Mouse (Mus musculus) T-cell, adult 2 months (primary cell): ENCODE measurements around the gene Sprr1b.
"Not testable (repeated sequence)": the region's sequence is repeated elsewhere in the genome, so short reads cannot be mapped to it uniquely, and the experiment has no call there.

ENCODE experiments used
- DNase-seq: peaks from one replicate; pipeline ENCODE4 v3.0.0; 2022; ENCODE audit warnings: low spot score

Sprr1b gene

DNA sequence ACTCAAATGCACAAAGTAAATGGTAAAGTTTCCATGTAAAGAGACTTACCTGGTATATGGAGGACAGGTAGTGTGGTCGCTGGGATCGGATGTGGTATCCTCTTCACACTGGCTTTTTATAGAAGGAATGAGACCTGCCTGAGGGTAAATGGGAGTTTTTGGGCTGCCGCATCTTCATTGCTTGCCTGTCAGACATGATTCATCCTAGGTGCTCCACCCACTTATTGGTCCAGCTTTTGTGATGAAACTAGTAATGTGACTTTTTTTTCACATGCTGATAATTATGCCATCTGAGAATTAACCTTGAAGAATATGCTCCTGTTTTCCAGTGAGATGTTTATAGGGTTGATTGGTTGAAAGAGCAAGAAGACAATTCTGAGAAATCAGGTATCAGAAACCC, at the start of gene Sprr1b:
Gene Sprr1b, minus strand, starts transcription at position 101 of the 400 bp plus-strand sequence.
- DNase-seq, result no peak

DNA sequence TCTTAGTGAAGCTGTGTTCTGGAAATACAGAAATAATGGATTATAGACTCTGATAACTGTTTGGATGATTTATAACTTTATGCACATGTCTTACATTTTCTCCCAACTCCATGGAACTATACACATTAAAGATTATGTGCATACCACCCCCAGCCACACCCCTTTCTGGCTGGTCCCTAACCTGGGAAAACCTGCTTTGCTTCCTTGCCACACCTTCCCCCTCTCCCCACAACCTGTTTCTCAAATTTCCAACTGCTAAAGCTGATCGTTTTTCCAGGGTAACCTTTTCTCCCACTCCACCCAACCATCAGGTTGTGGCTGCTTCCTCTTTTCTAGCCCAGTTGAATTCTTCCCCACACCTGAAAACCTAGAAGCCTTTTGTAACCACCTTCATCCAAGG, 47.7 kb upstream of the Sprr1b start:
- no peak for DNase-seq

DNA sequence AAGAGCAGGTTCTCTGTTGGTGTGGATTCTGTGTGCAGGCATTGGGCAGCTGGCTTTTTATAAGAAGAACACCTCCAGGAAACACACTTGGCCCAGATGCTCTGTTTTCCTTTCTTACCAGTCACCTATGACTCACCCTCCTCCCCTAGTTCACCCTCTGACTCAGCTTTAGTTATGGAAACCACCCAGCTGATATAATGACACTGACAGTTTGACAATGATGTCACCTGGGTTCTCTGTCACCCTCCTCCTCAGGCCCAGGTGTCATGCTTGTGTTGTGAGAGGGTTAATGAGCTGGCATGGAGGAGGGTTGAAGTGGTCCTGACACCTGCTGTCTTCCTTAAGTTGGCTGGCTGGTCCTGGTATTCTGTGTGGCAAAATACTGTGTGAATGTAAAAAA, 47.3 kb upstream of the Sprr1b start, which contains the start of gene Sprr1a:
Gene Sprr1a, minus strand, starts transcription at position 33 of the 400 bp plus-strand sequence.
- no peak for DNase-seq

DNA sequence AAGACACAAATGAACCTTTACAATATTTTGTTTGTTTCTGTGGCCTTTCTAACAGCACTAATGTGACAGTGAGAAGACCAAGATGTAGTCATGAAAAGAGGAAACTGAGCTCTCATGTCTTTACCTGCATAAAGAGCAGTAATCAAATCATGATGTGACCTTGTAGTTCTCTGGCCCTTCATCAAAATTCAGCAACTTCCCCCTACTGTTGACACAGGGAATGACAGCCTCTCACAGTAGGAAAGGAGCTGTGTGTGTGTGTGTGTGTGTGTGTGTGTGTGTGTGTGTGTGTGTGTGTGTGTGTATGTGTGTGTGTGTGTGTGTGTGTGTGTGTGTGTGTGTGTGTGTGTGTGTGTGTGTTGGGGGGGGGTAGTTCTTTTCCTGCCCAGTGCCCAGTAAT, 42.7 kb upstream of the Sprr1b start:
- not testable (repeated sequence) for DNase-seq

DNA sequence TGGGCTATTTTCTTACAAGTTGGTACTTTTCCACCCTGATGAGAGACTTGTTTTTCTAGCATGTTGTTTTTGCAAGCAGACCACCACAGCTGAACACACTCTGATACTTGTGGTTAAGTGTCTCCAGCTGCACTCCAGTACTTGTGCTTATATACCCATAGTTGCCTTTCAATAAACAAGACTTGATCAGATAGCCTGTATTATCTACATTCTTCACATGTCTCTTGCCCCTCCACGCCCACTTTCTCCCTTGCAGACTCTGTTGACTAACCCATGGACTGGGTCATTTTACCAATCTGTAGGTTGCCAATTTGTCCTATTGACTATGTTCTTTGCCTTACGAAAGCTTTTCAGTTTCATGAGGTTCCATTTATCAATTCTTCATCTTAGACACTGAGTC, 31.5 kb upstream of the Sprr1b start:
- DNase-seq, result no peak

DNA sequence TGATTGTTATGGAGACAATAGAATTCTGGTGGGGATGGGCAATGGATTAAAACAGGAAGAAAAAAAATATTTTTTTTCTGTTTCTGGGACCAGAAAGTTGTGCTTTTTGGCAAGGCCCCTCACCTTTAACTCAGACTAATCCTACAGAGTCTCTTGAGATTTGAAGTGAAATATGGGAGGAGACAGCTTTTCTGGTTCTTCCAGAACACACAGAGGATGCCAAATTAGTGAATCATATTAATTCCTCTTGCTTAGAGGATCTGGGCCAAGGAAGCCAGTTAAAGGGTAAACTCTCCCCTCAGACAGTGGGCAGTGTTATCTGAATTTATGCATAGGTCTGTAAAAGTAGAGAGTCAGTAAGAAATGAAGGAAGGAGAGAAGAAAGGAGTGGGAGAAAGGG, 28.8 kb upstream of the Sprr1b start:
- no peak for DNase-seq

DNA sequence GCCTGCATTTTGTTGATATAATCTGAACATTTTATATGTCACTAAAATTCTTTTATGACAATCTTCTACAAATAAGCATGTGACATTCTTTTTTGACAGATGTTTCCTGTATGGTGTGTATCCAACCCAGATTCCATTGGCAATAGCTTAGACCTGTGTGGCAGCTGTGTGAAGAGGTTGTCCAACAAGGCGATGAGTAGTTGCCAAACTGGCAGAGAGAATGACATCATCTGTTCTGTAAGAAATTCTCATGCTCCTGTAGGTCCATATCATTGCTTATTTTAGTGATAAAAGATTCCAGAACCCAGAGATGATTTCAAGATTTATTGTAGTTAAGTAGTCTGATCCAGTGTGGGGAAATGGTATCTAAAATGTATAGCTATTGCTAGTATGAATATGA, 28.0 kb upstream of the Sprr1b start:
- DNase-seq, result no peak

DNA sequence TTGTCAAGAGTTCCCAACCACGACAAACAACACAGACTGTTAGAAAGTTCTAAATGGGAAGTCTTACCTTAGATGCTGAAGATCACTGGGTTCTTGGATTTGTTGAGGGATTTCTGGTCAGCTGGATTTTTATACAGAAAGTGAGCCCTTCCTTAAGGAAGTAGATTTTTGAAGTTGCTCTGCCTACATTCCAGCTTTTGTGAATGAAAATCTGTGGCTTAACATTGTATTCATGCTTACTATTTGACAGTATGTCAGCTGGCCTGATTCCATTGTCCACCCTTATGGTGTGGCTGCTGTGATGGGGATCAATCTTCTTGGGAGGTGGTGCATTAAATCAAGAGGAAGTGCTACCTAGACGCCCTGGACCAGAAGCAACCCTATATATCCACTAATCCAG, 20.0 kb upstream of the Sprr1b start, which contains the start of gene Sprr3:
Gene Sprr3, minus strand, starts transcription at position 101 of the 400 bp plus-strand sequence.
- no peak for DNase-seq

DNA sequence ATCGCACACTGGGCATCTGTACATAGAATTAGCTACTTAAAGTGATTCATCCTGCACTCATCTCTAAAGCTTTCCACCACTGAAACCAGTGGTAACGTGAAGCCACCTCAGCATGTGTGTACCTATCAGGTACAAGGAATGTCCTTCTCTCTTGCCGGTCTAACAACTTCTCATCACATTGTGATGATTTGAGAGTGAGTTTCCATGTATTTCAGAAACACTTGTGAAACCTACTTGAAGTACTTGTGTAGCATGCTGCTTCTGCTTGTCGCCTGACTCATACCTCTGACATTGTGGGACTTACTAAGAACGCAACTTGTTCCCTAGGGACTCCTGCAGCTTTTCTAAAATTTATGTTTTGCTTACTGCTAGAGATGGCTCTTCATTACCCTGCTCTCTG, 16.6 kb upstream of the Sprr1b start:
- no peak for DNase-seq

DNA sequence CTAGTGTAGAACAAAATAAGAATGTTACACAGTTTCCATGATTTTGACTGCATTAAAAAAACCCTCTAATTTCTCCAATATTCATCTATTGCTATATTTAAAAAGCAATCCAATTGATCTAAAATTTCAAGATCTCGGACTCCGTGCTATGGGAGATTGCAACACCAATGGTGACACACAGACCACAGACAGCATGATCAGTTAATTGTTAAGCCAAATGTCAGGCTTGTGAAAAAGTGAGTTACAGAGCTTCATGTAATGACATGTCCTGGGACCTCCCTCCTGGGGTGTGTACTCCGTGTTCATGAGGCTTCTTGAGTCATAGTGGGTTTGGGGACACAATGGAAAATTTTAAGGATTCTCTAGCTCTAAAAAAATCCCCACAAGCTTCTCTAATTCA, 1.6 kb upstream of the Sprr1b start:
- DNase-seq, result no peak

DNA sequence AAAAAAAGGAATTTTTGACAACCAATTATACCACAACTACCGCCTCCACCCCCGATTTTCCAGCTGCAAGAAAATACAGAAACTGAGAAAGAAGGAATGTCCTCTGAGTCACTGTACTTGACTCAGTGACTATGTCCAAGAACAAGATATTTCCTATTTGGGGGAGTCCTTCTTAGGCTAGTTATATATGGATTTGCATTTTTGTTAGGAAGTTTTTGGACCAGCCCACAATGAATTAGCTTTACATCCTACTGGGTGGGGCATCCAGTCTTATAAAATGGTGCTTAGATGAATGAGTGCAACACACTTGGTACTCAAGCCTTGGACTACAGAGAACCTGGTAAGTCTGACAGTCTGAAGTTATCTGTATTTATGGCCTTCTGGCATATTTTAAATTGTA, 6.3 kb downstream of the Sprr1b start, which contains the start of gene Sprr2k:
Gene Sprr2k, plus strand, starts transcription at position 301 of the 400 bp plus-strand sequence.
- no peak for DNase-seq

DNA sequence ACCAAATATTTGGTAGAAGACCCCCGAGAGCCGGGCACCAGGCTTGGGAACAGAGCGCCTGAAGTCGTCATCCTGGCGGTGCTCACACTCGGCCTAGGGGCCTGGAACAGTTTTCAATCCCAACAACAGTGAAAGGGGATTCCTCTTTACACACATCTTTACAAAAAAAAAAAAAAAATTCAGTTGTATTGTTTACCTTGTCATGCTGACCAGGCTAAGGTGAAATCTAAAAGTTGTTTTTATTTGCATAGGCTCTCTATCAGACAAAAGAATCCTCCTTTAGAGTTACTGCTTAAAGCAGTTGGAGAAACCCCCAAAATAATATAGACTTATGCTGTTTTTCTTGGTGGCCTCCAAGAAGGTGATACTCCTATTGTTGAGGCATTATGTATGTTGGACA, 9.3 kb downstream of the Sprr1b start, which contains the start of gene Gm9774:
Gene Gm9774, minus strand, starts transcription at position 101 of the 400 bp plus-strand sequence.
- no peak for DNase-seq

DNA sequence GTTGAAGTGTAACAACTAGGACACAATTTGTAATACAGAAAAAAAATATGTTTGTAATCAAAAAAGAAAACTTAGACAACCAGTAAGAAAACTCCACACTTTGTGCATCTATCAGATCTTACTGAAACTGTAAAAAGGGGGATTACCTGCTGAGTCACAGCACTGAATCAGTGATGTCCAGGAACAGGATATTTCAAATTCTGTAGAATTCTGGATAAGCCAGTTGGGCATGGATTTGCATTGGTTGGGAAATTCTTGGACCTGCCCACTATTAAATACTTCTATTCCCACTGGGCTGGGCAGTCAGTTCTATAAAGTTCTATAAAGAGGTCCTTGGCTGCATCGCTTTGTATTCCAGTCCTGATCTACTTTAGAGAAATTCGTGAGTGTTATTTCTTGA, 20.8 kb downstream of the Sprr1b start, which contains the start of gene Sprr2j-ps:
Gene Sprr2j-ps, plus strand, starts transcription at position 301 of the 400 bp plus-strand sequence.
- no peak for DNase-seq

DNA sequence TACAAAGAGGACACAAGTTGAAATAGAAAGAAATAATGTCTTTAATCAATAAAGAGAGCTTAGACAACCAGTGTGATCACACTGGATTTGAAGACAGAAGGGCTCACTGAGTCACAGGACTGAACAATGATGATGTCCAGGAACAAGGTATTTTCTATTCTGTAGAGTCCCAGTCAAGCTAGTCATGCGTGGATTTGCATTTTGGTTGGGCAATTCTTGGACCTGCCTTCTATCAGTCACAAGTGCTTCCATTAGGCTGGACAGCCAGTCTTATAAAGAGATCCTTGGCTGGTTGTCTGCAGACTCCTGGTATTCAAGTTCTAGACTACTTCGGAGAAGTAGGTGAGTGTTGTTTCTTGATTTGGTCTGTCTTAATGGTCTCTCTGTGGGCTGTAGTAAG, 30.9 kb downstream of the Sprr1b start, which contains the start of gene Sprr2i:
Gene Sprr2i, plus strand, starts transcription at position 301 of the 400 bp plus-strand sequence.
- DNase-seq, result no peak

DNA sequence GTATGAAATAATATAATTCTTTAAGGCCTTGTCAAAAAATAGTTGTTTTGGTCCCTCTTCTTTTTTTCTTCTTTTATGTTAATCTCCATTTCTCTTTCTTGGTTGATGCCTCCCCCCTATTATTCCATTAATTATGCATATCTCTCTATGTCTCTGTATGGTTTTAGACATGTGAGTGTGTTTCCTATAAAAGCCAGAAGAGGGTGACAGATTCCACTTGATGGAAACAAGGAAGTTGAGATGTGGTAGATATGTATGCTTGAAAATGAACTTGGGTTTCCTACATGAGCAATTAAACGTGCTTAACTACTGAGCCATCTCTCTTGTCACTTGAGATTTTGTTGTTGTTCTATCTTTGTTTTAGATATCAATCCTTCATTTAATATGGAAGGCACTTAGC, 44.3 kb downstream of the Sprr1b start:
- DNase-seq, result no peak
